Mouse (Mus musculus): Measurements from ENCODE around the gene B4galnt2.
"Not testable (repeated sequence)": the region's sequence is repeated elsewhere in the genome, so short reads cannot be mapped to it uniquely, and the experiment has no call there.

Gene B4galnt2

GRCm38 (mm10) chr11:95914571-95914991 is at the start of gene B4galnt2:
B4galnt2 (minus strand) TSS chr11:95914891.
- in situ Hi-C loops (cut with MboI, MseI): no loop called here

DNA sequence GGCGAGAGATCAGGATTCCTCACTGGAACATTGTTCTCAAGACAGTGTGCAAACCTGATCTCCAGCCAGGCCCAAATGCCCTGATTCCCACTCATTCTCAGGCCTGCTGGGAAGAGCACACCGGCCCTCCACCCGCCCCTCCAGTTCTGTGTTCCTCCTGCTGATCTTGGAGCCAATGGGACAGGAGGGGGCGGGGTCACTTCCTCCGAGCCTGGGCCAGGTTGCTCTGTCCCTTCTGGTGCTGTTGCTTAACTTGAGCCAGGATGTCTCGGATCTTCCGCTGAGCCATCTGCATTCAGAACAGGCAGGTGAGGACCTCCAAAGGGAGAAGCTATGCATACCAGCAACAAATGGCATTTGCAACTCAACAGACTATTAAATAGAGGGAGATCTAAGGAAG is 48.6 kb upstream of the B4galnt2 start:
- in situ Hi-C loops (cut with MboI, MseI): no loop called here

GRCm38 (mm10) chr11:95959152-95959551 is 44.5 kb upstream of the B4galnt2 start:
- in situ Hi-C loops (cut with MboI, MseI): no loop called here

- in situ Hi-C loops (cut with MboI, MseI): no loop called here
Observed at GRCm38 (mm10) chr11:95958251-95958650, 43.6 kb upstream of the B4galnt2 start.

- in situ Hi-C loops (cut with MboI, MseI): no loop called here
Observed at GRCm38 (mm10) chr11:95957407-95957806, 42.7 kb upstream of the B4galnt2 start.

- in situ Hi-C loops (cut with MboI, MseI): no loop called here
Observed at GRCm38 (mm10) chr11:95953313-95953712, 38.6 kb upstream of the B4galnt2 start.

- in situ Hi-C loops (cut with MboI, MseI): no loop called here
Observed at GRCm38 (mm10) chr11:95945838-95946472, 31.3 kb upstream of the B4galnt2 start.

DNA sequence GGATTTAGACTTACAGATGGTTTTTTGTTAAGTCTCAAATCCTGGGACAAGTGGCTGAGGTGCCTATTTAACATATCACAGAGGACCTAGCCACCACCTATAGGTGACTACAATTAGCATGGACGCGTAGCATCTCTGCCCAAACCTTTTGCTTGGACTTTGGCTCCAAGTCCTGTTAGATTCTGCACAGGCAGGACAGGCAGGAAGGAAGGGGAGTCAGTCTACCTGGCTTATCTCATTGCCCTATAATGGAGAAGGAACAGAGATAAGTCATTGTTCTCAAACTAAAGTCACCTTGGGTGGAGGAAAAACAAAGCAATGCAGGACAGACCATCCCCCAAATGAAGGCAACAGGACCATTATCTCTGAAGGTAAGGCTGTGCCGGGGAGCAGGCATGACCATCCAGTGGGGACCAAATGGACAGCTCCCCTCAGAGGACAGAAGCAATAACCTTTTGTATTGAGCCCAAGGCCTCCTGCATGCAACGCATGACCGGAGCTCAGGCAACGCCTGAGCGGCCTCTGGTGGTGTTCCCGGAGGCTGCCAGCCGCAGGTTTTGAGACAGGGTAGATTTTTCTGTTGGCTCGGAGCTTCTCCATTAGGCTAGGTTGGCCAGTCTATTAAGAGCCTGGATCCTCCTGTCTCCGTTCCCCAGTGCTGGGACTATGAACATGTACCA is 25.3 kb upstream of the B4galnt2 start:
- in situ Hi-C loops (cut with MboI, MseI): no loop called here

GRCm38 (mm10) chr11:95936409-95936808 is 21.7 kb upstream of the B4galnt2 start:
- in situ Hi-C loops (cut with MboI, MseI): no loop called here

GRCm38 (mm10) chr11:95932168-95932567 is 17.5 kb upstream of the B4galnt2 start:
- in situ Hi-C loops (cut with MboI, MseI): not testable (repeated sequence)

DNA sequence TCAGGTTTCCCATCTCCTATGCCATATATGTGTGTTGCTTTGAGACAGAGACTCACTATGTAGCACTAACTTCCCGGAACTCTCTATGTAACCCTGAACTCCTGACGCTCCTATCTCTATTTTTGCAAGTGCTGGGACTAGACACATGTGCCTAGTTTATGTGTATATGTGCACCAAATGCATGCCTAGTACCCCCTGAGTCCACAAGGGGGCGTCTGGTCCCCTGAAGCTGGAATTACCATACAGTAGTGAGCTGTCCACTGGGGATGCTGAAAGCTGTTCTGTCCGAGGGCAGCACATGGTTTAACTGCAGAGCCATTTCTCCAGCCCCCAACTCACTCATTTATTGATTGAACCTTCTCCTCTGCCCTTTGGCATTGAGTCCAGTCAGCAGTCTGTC is 11.7 kb upstream of the B4galnt2 start:
- in situ Hi-C loops (cut with MboI, MseI): no loop called here

- in situ Hi-C loops (cut with MboI, MseI): no loop called here
Observed at GRCm38 (mm10) chr11:95925976-95926375, 11.3 kb upstream of the B4galnt2 start.

GRCm38 (mm10) chr11:95924215-95924614 is 9.5 kb upstream of the B4galnt2 start:
- in situ Hi-C loops (cut with MboI, MseI): no loop called here

- in situ Hi-C loops (cut with MboI, MseI): not testable (repeated sequence)
Observed at GRCm38 (mm10) chr11:95923477-95923876, 8.8 kb upstream of the B4galnt2 start.

DNA sequence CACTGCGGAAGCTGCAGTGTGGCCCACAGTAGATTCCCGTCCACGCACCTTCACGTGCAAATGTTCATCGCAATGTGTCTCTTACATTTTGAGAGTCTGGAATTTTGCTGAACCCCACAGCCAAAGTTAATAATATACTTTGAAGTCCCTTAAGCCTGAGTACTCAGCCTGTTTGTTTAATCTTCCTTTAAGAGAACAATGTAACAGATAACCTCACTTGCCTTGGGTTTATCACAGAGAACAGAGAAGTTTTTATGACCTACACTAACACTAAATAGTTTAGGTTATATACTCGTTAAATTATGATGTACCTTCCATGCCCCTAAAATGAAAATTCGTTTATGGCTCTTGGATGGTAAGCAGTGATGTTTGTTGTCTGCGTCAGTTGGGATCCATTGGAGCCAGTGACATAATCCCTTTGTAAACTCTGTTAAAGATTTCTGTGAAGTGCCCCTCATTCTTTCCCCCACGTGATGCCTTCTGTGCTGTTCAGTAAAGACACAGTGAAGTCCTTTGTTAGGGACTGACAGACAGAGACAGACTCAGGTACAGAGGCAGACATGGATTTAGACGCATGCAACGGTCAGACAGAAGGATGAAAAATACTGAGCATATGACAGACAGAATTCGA is 7.4 kb upstream of the B4galnt2 start:
- in situ Hi-C loops (cut with MboI, MseI): no loop called here

DNA sequence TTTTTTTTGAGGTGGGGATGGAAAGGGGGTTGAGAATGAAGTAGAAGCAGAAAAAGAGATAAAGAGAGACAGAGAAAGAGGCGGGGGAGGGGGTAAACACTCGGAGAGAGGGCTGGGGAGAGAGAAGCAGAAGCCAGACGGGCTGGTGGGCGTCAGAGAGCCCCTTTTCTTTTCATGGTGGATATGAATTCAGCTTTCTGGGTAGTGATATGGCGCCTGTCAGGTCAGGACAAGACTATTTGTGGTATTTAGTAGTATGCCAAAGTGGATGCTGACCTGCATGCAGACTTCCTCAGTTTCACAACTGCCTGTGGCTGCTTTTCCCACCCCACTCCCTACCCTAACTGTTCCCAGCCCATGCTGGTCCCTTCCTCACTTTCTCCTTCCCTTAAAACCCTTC is 1.7 kb upstream of the B4galnt2 start:
- in situ Hi-C loops (cut with MboI, MseI): no loop called here

DNA sequence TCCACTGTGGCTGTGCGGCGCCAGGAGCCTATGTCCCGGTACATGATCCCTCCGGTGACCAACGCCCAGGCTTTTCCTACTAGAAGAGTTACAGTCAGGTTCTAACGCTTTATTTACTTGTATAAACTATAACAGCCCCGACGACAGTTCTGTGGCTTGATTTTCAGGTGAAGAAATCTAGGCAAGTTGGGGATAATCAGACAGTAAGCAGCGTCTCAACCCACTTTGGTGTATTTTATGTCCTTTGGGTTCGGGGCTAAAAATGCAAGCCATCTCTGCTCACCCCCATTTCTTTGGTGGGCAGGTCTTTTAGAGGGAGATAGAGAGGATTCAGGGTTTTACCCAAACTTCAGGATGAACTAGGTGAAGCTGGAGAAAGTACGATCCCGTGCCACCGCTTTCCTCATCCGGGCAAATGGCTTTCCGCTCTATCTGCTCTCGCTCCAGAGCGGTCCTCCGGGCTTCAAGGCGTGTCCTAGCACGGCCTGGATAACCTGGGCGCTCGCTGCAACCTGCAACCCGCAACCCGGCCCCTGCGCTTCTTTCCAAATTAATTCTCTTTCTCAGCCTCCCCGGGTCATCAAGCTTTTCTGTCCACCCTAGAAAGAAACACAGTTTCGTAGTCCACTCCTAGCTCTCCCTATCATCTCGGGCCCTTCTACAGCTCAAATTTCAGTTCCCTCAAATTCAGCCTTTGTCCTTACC is 467 bp upstream of the B4galnt2 start:
- in situ Hi-C loops (cut with MboI, MseI): no loop called here

- in situ Hi-C loops (cut with MboI, MseI): no loop called here
Observed at GRCm38 (mm10) chr11:95913959-95914566, 628 bp downstream of the B4galnt2 start.

DNA sequence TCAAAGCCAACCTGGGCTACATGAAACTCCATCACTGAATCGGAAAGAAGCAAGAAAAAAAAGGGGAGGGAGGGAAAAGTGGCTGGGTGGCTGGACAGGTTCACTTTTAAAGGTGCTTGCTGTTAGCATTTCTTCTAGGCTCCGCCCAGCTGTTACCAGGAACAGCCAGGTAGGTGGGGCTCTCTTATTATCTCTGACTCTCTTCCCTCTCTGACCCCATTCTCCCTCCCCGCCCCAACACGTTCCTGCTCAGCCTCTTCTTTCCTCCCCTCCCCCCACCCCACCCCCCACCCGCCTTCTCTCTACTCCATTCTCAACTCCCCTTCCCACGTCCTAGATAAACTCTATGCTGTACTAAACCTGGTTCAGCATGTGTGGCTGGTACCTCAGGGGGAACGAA is 3.1 kb downstream of the B4galnt2 start:
- in situ Hi-C loops (cut with MboI, MseI): no loop called here

DNA sequence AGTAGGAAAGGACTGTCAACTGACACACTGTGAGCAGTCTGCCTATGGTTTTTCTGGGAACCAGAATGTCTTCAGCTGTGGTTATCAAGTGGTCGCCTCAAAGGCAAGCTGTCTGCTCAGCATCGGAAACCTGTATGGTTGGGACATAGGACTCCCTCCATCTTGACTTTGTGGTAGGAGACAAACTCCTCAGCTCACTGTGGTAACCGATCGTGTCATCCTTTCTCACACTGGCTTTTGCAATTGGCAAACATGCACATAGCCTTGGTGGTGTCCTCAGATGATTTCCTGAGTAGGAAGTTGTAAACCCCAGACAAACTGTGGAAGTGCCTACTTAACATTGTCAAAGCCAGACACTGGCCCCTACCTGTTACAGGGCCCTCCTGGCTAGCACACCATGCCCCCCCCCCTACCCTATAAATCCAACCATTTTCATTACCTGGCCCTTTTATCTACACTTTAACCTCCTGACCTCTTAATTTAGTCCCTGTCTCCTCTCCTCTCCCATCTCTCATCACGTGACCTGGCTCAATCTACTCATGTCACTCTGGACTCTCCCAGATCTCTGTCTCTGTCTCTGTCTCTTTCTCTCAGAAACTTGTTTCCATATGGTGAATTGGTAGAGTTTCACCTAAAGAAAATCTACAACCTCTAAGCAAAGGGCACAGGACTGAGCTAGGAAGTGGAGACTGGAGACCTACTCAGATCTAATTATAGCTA is 6.7 kb downstream of the B4galnt2 start:
- in situ Hi-C loops (cut with MboI, MseI): no loop called here

GRCm38 (mm10) chr11:95904290-95904689 is 10.4 kb downstream of the B4galnt2 start:
- in situ Hi-C loops (cut with MboI, MseI): no loop called here
